Mouse (Mus musculus) midbrain, embryonic 16.5 days (tissue): ENCODE results near the gene Prkar2b. TPM values are rescaled to one million over a fixed set of nuclear protein-coding genes. Genes with fewer than 3 reads are reported as not detected.
A peak's percentile ranks its signal among the peaks of the same experiment; 100 is the strongest.

Experiments
- ATAC-seq: fragments of 200-750 bp; cut with Nextera tagmentation; 2 replicates; pipeline ENCODE4 v1.8.0; 2017; ENCODE audit warnings: moderate TSS enrichment
- H3K27ac ChIP-seq: fragments of 300-500 bp; sonication (generic); 2 replicates; pipeline ENCODE4 v1.5.1; 2014; ENCODE audit warnings: mild to moderate bottlenecking, low read length, mixed read lengths
- H3K27me3 ChIP-seq: fragments of 300-500 bp; sonication (generic); 2 replicates; pipeline ENCODE4 v1.6.1; 2014; ENCODE audit warnings: low read depth, low read length, mixed read lengths; ENCODE audit not compliant: control insufficient read depth, insufficient read depth
- H3K36me3 ChIP-seq: fragments of 300-500 bp; sonication (generic); 2 replicates; pipeline ENCODE4 v1.6.1; 2014; ENCODE audit warnings: mild to moderate bottlenecking, low read length, moderate library complexity, mixed read lengths; ENCODE audit not compliant: control insufficient read depth, insufficient read depth
- H3K4me1 ChIP-seq: fragments of 300-500 bp; sonication (generic); 2 replicates; pipeline ENCODE4 v1.6.1; 2014; ENCODE audit warnings: mild to moderate bottlenecking, low read length, mixed read lengths; ENCODE audit not compliant: control insufficient read depth, insufficient read depth
- H3K4me2 ChIP-seq: fragments of 300-500 bp; sonication (generic); 2 replicates; pipeline ENCODE4 v1.6.1; 2014; ENCODE audit warnings: mild to moderate bottlenecking, low read length, mixed read lengths
- H3K4me3 ChIP-seq: fragments of 300-500 bp; sonication (generic); 2 replicates; pipeline ENCODE4 v1.5.1; 2014; ENCODE audit warnings: low read depth, mild to moderate bottlenecking, low read length, moderate library complexity, mixed read lengths
- H3K9ac ChIP-seq: fragments of 300-500 bp; sonication (generic); 2 replicates; pipeline ENCODE4 v1.6.1; 2014; ENCODE audit warnings: low read depth, low read length, mixed read lengths
- H3K9me3 ChIP-seq: fragments of 300-500 bp; sonication (generic); replicated peaks from 2 replicates; pipeline ENCODE4 v1.6.1; 2014; ENCODE audit warnings: mild to moderate bottlenecking, low read length, mixed read lengths; ENCODE audit not compliant: control insufficient read depth, poor library complexity, severe bottlenecking
- WGBS: fragments of 180-500 bp; shearing (Covaris S2); extraction: QIAGEN DNeasy Blood & Tissue Kit; methylation state at CpG from one replicate; pipeline ENCODE4 v1.1.7; 2014; 5-methylcytosine and 5-hydroxymethylcytosine counted together
- polyA plus RNA-seq: library from polyadenylated mRNA; unstranded; fragments of >200 nt; fragmentation: Nextera tagmentation; extraction: Ambion mirVana; gene quantifications from 2 replicates; pipeline ENCODE4 v1.2.1, GENCODE M21; 2015

The Prkar2b gene
- polyA plus RNA-seq: 146 and 149 TPM in 2 replicates

GRCm38 (mm10) chr12:32061090-32061930 is at the start of gene Prkar2b:
Prkar2b (minus strand) TSS chr12:32061296.
- peak; percentile 94 for ATAC-seq
- WGBS: 1% methylated on average over 39 of the region's 64 CpGs
- Histone ChIP-seq H3K36me3 (no peaks in the 10 kb centered on the region), H3K4me2 (peak within 1 kb of the TSS; percentile 69), H3K4me1 (peaks cover 22% of the 10 kb centered on the region), H3K9me3 (no peaks in the 10 kb centered on the region), H3K27me3 (no peaks in the 10 kb centered on the region), H3K27ac (peak within 1 kb of the TSS; percentile 99), H3K9ac (peak within 1 kb of the TSS; percentile 99), H3K4me3 (peak within 1 kb of the TSS; percentile 91)

GRCm38 (mm10) chr12:32109201-32109600 is 48.1 kb upstream of the Prkar2b start:
- Histone ChIP-seq H3K9ac (no peak overlapping the region), H3K9me3 (no peaks in the 10 kb centered on the region), H3K4me3 (no peak overlapping the region), H3K4me1 (peaks cover 2% of the 10 kb centered on the region; the same call in 1 of the 2 replicates), H3K27me3 (no peaks in the 10 kb centered on the region), H3K27ac (no peak overlapping the region), H3K4me2 (no peak overlapping the region), H3K36me3 (no peaks in the 10 kb centered on the region)
- 84% methylated on average over 8 of the region's 8 CpGs for WGBS
- ATAC-seq: no peak

- H3K9ac ChIP-seq: no peak overlapping the region
- ATAC-seq: no peak
- H3K4me1 ChIP-seq: no peaks in the 10 kb centered on the region
- WGBS: 86% methylated on average over 4 of the region's 4 CpGs
- no peak overlapping the region for H3K4me3 ChIP-seq
- no peak overlapping the region for H3K27ac ChIP-seq
- no peaks in the 10 kb centered on the region for H3K36me3 ChIP-seq
- H3K27me3 ChIP-seq: no peaks in the 10 kb centered on the region
- H3K4me2 ChIP-seq: no peak overlapping the region
- H3K9me3 ChIP-seq: no peaks in the 10 kb centered on the region
Observed at GRCm38 (mm10) chr12:32104955-32105521, 43.9 kb upstream of the Prkar2b start.

- 90% methylated on average over 6 of the region's 6 CpGs for WGBS
- no peak overlapping the region for H3K4me3 ChIP-seq
- no peak overlapping the region for H3K4me2 ChIP-seq
- no peak overlapping the region for H3K27ac ChIP-seq
- ATAC-seq: no peak
- H3K27me3 ChIP-seq: no peaks in the 10 kb centered on the region
- no peak overlapping the region for H3K9ac ChIP-seq
- H3K9me3 ChIP-seq: no peaks in the 10 kb centered on the region
- no peaks in the 10 kb centered on the region for H3K36me3 ChIP-seq
- H3K4me1 ChIP-seq: no peaks in the 10 kb centered on the region
Observed at GRCm38 (mm10) chr12:32104451-32104862, 43.4 kb upstream of the Prkar2b start.

GRCm38 (mm10) chr12:32101306-32101705 is 40.2 kb upstream of the Prkar2b start:
- Histone ChIP-seq H3K9me3 (no peaks in the 10 kb centered on the region), H3K4me3 (no peak overlapping the region), H3K27ac (no peak overlapping the region), H3K36me3 (no peaks in the 10 kb centered on the region), H3K4me2 (no peak overlapping the region), H3K4me1 (no peaks in the 10 kb centered on the region), H3K9ac (no peak overlapping the region), H3K27me3 (no peaks in the 10 kb centered on the region)
- WGBS: 94% methylated on average over 4 of the region's 4 CpGs
- ATAC-seq: no peak

GRCm38 (mm10) chr12:32099686-32100206 is 38.6 kb upstream of the Prkar2b start:
- ATAC-seq: no peak
- WGBS: 89% methylated on average over 4 of the region's 4 CpGs
- Histone ChIP-seq H3K27me3 (no peaks in the 10 kb centered on the region), H3K9ac (no peak overlapping the region), H3K9me3 (no peaks in the 10 kb centered on the region), H3K36me3 (no peaks in the 10 kb centered on the region), H3K4me1 (no peaks in the 10 kb centered on the region), H3K27ac (no peak overlapping the region), H3K4me2 (no peak overlapping the region), H3K4me3 (no peak overlapping the region)

- Histone ChIP-seq H3K9ac (no peak overlapping the region), H3K4me3 (no peak overlapping the region), H3K9me3 (no peaks in the 10 kb centered on the region), H3K4me1 (no peaks in the 10 kb centered on the region), H3K27me3 (no peaks in the 10 kb centered on the region), H3K36me3 (no peaks in the 10 kb centered on the region), H3K27ac (no peak overlapping the region), H3K4me2 (no peak overlapping the region)
- WGBS: 69% methylated on average over 4 of the region's 4 CpGs
- ATAC-seq: no peak
Observed at GRCm38 (mm10) chr12:32098596-32098995, 37.5 kb upstream of the Prkar2b start.

GRCm38 (mm10) chr12:32097107-32097506 is 36.0 kb upstream of the Prkar2b start:
- Histone ChIP-seq H3K27ac (no peak overlapping the region), H3K4me1 (no peaks in the 10 kb centered on the region), H3K9ac (no peak overlapping the region), H3K4me2 (no peak overlapping the region), H3K27me3 (no peaks in the 10 kb centered on the region), H3K9me3 (no peaks in the 10 kb centered on the region), H3K4me3 (no peak overlapping the region), H3K36me3 (no peaks in the 10 kb centered on the region)
- ATAC-seq: no peak
- WGBS: 74% methylated on average over 1 of the region's 1 CpGs

GRCm38 (mm10) chr12:32095164-32095563 is 34.1 kb upstream of the Prkar2b start:
- ATAC-seq: no peak
- Histone ChIP-seq H3K36me3 (no peaks in the 10 kb centered on the region), H3K4me3 (no peak overlapping the region), H3K27me3 (no peaks in the 10 kb centered on the region), H3K4me1 (no peaks in the 10 kb centered on the region), H3K4me2 (no peak overlapping the region), H3K9ac (no peak overlapping the region), H3K27ac (no peak overlapping the region), H3K9me3 (no peaks in the 10 kb centered on the region)
- WGBS: 68% methylated on average over 1 of the region's 1 CpGs
